Mouse (Mus musculus) liver, embryonic 14.5 days (tissue): ENCODE measurements at regions not wholly inside any gene's neighbourhood (a gene's known extent, or its start where the extent isn't known, plus 50 kb on each side); places are given as distances from the start of the nearest gene placed in this dataset.

ENCODE experiments used
- ATAC-seq: fragments of 200-750 bp; cut with Nextera tagmentation; 2 replicates; pipeline ENCODE4 v1.8.0; 2017; ENCODE audit warnings: moderate number of reproducible peaks, mild to moderate bottlenecking, moderate library complexity; ENCODE audit not compliant: insufficient read depth
- DNase-seq, 3 experiments: peaks; one replicate each; pipeline ENCODE4 v3.0.0-alpha.2; 2012 to 2013; ENCODE audit warnings: low read depth in 3 of 3, low spot score in 3 of 3
- H3K27ac ChIP-seq: fragments of 300-500 bp; sonication (generic); 2 replicates; pipeline ENCODE4 v1.5.1; 2014; ENCODE audit warnings: moderate library complexity, mild to moderate bottlenecking, control low read depth, inconsistent platforms
- H3K27me3 ChIP-seq: fragments of 300-500 bp; sonication (generic); 2 replicates; pipeline ENCODE4 v1.6.1; 2014; ENCODE audit warnings: mild to moderate bottlenecking, low read length, moderate library complexity; ENCODE audit not compliant: control insufficient read depth, insufficient read depth
- H3K36me3 ChIP-seq: fragments of 300-500 bp; sonication (generic); replicated peaks from 2 replicates; pipeline ENCODE4 v1.6.1; 2014; ENCODE audit warnings: low read depth; ENCODE audit not compliant: control insufficient read depth, insufficient read depth
- H3K4me1 ChIP-seq, 2 experiments: fragments of 200-500 bp in 1 of 2; fragments of 300-500 bp in 1 of 2; sonication (generic) in 1 of 2; replicated peaks; 2 replicates each; pipeline ENCODE4 v1.6.1; 2012 to 2014; ENCODE audit warnings: antibody characterized with exemption in 1 of 2, inconsistent platforms in 1 of 2, low read length in 1 of 2; ENCODE audit not compliant: control insufficient read depth in 2 of 2, insufficient read depth in 2 of 2
- H3K4me2 ChIP-seq: fragments of 300-500 bp; sonication (generic); 2 replicates; pipeline ENCODE4 v1.6.1; 2014; ENCODE audit warnings: low read depth, mild to moderate bottlenecking, control low read depth, moderate library complexity
- H3K4me3 ChIP-seq, 2 experiments: fragments of 200-500 bp in 1 of 2; fragments of 300-500 bp in 1 of 2; sonication (generic) in 1 of 2; 2 replicates each; pipeline ENCODE4 v1.5.1; 2012 to 2014; ENCODE audit warnings: low read depth in 2 of 2, low read length in 2 of 2, mild to moderate bottlenecking in 2 of 2, control low read depth in 1 of 2, inconsistent platforms in 1 of 2, moderate library complexity in 1 of 2; ENCODE audit not compliant: insufficient read depth in 1 of 2
- H3K9ac ChIP-seq: fragments of 300-500 bp; sonication (generic); replicated peaks from 2 replicates; pipeline ENCODE4 v1.6.1; 2014; ENCODE audit warnings: mild to moderate bottlenecking, control low read depth, moderate library complexity
- H3K9me3 ChIP-seq: fragments of 300-500 bp; sonication (generic); 2 replicates; pipeline ENCODE4 v1.6.1; 2016; ENCODE audit warnings: low read length, mixed read lengths; ENCODE audit not compliant: control insufficient read depth
- CTCF ChIP-seq: IDR thresholded peaks from 2 replicates; pipeline ENCODE4 v1.5.1; 2016; ENCODE audit warnings: antibody characterized with exemption, low read depth, control low read depth
- EP300 ChIP-seq: IDR thresholded peaks from 2 replicates; pipeline ENCODE4 v1.6.1; 2016; ENCODE audit warnings: antibody characterized with exemption, low read depth
- WGBS: fragments of 180-500 bp; shearing (Covaris S2); extraction: QIAGEN DNeasy Blood & Tissue Kit; methylation state at CpG from one replicate; pipeline ENCODE4 v1.1.7; 2014; ENCODE audit not compliant: insufficient replicate concordance; 5-methylcytosine and 5-hydroxymethylcytosine counted together

DNA sequence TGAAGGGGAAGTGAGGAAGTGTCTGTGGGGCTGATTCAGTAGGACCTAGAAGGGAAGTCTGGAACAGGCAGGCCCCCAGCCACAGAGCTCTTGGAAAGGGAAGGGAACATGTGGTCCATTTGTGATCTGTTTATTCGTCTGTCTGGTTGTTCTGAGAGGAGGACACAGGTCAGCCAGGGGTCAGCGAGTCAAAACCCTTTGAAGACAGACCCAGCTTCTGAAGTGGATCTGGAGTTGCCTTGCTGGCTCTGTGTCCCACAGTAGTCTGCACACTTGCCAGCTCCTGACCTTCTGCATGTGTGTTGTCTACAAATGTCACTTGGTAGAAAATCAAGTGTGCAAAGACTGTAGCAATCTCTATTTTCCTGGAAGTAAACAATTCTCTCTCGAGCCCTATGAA lies 119.3 kb upstream of the Osr1 start:
- Histone ChIP-seq H3K27me3 (no peaks in the 10 kb centered on the region), H3K36me3 (no peaks in the 10 kb centered on the region), H3K27ac (no peak overlapping the region), H3K4me3 (no peak overlapping the region), H3K9ac (no peak overlapping the region), H3K9me3 (no peaks in the 10 kb centered on the region), H3K4me2 (no peak overlapping the region), H3K4me1 (no peaks in the 10 kb centered on the region)
- WGBS, result 19% methylated on average over 3 of the region's 3 CpGs
- TF ChIP-seq EP300 (no peak), CTCF (no peak)
- DNase-seq (no peak), ATAC-seq (no peak)

DNA sequence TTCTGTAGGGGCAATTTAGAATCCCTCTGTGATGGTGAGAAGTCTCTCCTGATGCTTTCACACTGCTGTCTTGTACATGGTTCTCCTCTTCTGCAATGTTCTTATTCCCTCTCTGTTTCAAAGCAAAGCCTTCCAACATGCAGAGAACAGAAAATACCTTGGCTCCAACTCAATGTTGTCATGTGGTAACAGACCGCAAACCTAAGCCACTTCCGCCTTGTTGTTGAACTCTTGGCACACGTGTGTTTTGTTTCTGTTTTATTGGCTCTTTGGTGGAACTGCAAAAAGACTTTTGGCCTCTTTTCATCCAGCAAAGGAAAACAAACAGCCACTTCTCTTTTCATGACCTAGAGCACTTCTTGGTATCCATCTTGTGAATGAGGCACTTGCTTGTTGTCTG lies 109.7 kb upstream of the Osr1 start:
- Histone ChIP-seq H3K4me3 (no peak overlapping the region), H3K27ac (no peak overlapping the region), H3K27me3 (no peaks in the 10 kb centered on the region), H3K36me3 (no peaks in the 10 kb centered on the region), H3K9me3 (no peaks in the 10 kb centered on the region), H3K9ac (no peak overlapping the region), H3K4me2 (no peak overlapping the region), H3K4me1 (no peaks in the 10 kb centered on the region)
- DNase-seq, result no peak
- 63% methylated on average over 3 of the region's 3 CpGs for WGBS
- TF ChIP-seq EP300, result no peak
- TF ChIP-seq CTCF, result no peak
- no peak for ATAC-seq

DNA sequence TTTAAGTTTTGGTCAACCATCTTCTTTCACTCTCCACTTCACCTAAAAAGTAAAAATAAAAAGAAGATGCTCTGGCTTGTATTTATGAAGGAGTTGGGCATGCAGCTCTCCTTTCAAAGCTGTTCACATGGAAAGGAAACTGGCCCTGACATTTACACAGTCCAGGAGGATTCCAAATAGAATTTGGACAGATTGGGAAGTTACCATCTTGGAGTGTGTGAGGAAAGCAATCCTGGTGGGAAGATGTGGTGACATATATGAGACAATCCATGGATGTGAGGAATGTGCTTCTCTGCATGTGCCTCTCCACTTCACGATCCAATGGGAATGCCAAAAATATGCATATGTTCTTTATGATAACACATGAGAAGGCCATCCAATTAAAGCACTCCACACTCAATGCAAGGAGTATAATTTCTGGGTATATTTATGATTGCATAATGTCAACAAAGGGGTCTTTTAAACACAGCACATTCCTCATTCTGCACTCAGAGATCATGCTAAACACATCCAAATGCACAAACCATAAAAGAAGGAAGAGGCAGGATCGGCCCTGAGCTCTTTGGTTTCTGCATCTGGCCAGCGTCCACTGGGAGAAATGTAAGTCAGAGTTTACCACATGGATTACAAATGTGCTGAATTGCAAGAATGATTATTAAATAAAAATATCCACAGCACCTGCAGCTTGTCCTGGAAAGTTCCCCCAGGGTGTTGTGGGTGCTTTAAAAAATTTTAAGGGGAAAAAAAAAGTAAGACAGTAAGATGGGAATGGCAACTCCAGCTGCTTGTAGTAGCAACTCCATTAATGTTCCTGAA lies 100.1 kb upstream of the Osr1 start:
- Histone ChIP-seq H3K9me3 (no peaks in the 10 kb centered on the region), H3K4me3 (no peak overlapping the region), H3K9ac (no peak overlapping the region), H3K27ac (no peak overlapping the region), H3K27me3 (no peaks in the 10 kb centered on the region), H3K4me1 (no peaks in the 10 kb centered on the region), H3K36me3 (no peaks in the 10 kb centered on the region), H3K4me2 (no peak overlapping the region)
- TF ChIP-seq CTCF (no peak), EP300 (no peak)
- DNase-seq (no peak), ATAC-seq (no peak)
- 58% methylated on average over 3 of the region's 3 CpGs for WGBS

DNA sequence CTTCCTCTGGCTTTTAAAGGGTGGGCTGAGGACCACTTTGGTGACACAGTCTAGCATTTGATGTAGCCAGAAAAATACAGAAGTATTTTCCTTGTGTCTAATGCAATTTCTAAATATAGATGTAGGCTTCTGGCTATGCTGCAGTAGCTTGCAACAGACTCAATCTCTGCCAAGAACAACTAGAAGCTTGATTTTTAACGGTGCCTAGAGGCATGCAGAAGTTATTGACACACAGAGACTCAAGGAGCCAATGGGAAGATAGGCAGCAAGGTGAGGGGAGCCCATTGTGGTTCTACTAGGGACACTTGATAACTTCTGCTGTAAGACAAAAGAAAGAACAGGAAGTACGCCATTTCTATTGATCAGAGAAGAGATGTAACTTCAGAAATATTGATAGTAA lies 94.1 kb upstream of the Osr1 start:
- TF ChIP-seq CTCF, result no peak
- H3K4me3 ChIP-seq, result no peak overlapping the region
- H3K4me1 ChIP-seq, result no peaks in the 10 kb centered on the region
- H3K36me3 ChIP-seq, result no peaks in the 10 kb centered on the region
- 54% methylated on average over 2 of the region's 2 CpGs for WGBS
- H3K4me2 ChIP-seq, result no peak overlapping the region
- H3K9ac ChIP-seq, result no peak overlapping the region
- DNase-seq (no peak), ATAC-seq (no peak)
- H3K27ac ChIP-seq, result no peak overlapping the region
- no peaks in the 10 kb centered on the region for H3K9me3 ChIP-seq
- no peaks in the 10 kb centered on the region for H3K27me3 ChIP-seq

DNA sequence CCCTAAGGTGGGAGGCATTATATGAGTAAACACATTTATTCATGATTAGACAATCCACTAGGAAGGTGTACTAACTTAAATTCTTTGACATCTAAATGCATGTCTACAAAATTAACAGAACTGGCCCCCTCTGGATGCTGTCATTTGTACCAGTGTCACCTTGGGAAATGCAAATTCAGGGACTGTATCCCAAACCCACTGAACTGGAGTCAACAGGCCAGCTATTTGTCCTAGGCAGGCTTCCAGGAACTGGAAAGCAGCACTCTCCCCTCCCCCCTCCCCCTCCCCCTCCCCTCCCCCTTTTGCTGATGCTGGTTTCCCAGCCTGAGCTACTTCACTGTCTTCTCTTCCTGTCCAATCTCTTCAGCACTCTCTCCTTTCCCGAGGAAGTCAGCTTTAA lies 91.7 kb upstream of the Osr1 start:
- no peak overlapping the region for H3K9ac ChIP-seq
- H3K4me1 ChIP-seq, result no peaks in the 10 kb centered on the region
- 15% methylated on average over 1 of the region's 1 CpGs for WGBS
- no peaks in the 10 kb centered on the region for H3K27me3 ChIP-seq
- no peaks in the 10 kb centered on the region for H3K9me3 ChIP-seq
- no peaks in the 10 kb centered on the region for H3K36me3 ChIP-seq
- ATAC-seq, result no peak
- H3K27ac ChIP-seq, result no peak overlapping the region
- DNase-seq, result no peak
- TF ChIP-seq CTCF (no peak), EP300 (no peak)
- H3K4me2 ChIP-seq, result no peak overlapping the region
- no peak overlapping the region for H3K4me3 ChIP-seq
